Mouse (Mus musculus) heart, adult 2 months (tissue): ENCODE data around the gene Ms4a18. TPM values are rescaled to one million over a fixed set of nuclear protein-coding genes. Genes with fewer than 3 reads are reported as not detected.

Experiments
- DNase-seq, 2 experiments: peaks; one replicate each; pipeline ENCODE4 v3.0.0; 2021
- H3K27ac ChIP-seq: fragments of 200-600 bp; 2 replicates; pipeline ENCODE4 v1.8.1; 2022
- H3K27me3 ChIP-seq: fragments of 200-500 bp; 2 replicates; pipeline ENCODE4 v1.6.1; 2012; ENCODE audit warnings: mild to moderate bottlenecking, low read length, inconsistent platforms, mixed read lengths; ENCODE audit not compliant: control insufficient read depth, insufficient read depth
- H3K36me3 ChIP-seq: fragments of 200-500 bp; 2 replicates; pipeline ENCODE4 v1.6.1; 2012; ENCODE audit warnings: low read length, inconsistent platforms; ENCODE audit not compliant: control insufficient read depth, insufficient read depth
- H3K4me1 ChIP-seq: fragments of 200-500 bp; 2 replicates; pipeline ENCODE4 v1.6.1; 2011; ENCODE audit warnings: low read length; ENCODE audit not compliant: control insufficient read depth, insufficient read depth
- H3K4me3 ChIP-seq: fragments of 200-600 bp; 2 replicates; pipeline ENCODE4 v1.8.1; 2022
- H3K79me2 ChIP-seq: fragments of 200-500 bp; replicated peaks from 2 replicates; pipeline ENCODE4 v1.6.1; 2012; ENCODE audit warnings: mild to moderate bottlenecking, inconsistent platforms, low read length, moderate library complexity, mixed read lengths; ENCODE audit not compliant: control insufficient read depth, insufficient read depth
- H3K9ac ChIP-seq: fragments of 200-500 bp; 2 replicates; pipeline ENCODE4 v1.6.1; 2012; ENCODE audit warnings: low read depth, mild to moderate bottlenecking, control low read depth, inconsistent platforms, low read length, mixed read lengths
- CTCF ChIP-seq: fragments of 200-600 bp; IDR thresholded peaks from 2 replicates; pipeline ENCODE4 v1.8.1; 2022; ENCODE audit warnings: antibody characterized with exemption, mild to moderate bottlenecking, moderate library complexity
- EP300 ChIP-seq: fragments of 200-500 bp; IDR thresholded peaks from 2 replicates; pipeline ENCODE4 v1.6.1; 2011; ENCODE audit warnings: low read depth, low read length, control low read depth; ENCODE audit not compliant: insufficient read depth
- POLR2A ChIP-seq: fragments of 200-500 bp; IDR thresholded peaks from 2 replicates; pipeline ENCODE4 v1.6.1; 2011; ENCODE audit warnings: mild to moderate bottlenecking, low read depth, low read length, control low read depth; ENCODE audit not compliant: insufficient read depth
- WGBS: fragments of 180-500 bp; shearing (Covaris S2); methylation state at CpG from one replicate; pipeline ENCODE4 v1.1.7; 2018; 5-methylcytosine and 5-hydroxymethylcytosine counted together
- intact Hi-C: fragments of 180-260 bp; cut with DNase I; formaldehyde crosslinking; loops from one replicate; pipeline ENCODE4 v1.15.1; 2025
- polyA plus RNA-seq: library from polyadenylated mRNA; depleted of rRNA; stranded (reverse); fragments of >200 nt; gene quantifications from 2 replicates; pipeline ENCODE4 v1.2.3, GENCODE M21; 2012
- total RNA-seq, 2 experiments: library from RNA; stranded (reverse); gene quantifications; 2 replicates each; pipeline ENCODE4 v1.2.3; 2021

Gene Ms4a18
- total and polyA plus RNA-seq, 3 experiments, result not detected

DNA sequence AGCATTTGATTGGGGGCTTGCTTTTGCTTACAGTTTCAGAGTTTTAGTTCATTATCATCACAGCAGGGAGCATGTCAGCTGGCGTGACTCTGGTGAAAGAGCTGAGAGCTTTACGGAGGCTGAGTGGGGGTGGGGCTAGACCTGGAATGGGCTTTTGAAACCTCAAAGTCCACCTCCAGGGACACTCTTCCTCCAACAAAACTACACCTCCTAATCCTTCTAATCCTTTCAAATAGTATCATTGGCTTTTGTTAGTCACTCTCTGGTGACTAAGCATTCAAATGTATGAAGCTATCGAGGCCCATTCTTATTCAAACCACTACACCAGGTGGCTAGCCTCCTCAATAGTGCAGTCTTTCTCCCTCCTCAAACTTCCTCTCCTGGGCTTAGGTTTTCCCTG, 45.2 kb downstream of the Ms4a18 start:
- H3K27me3 ChIP-seq, result no peaks in the 10 kb centered on the region
- TF ChIP-seq POLR2A (no peak), EP300 (no peak), CTCF (no peak)
- no peaks in the 10 kb centered on the region for H3K4me1 ChIP-seq
- no peak overlapping the region for H3K27ac ChIP-seq
- H3K36me3 ChIP-seq, result no peaks in the 10 kb centered on the region
- WGBS, result 81% methylated on average over 3 of the region's 3 CpGs
- intact Hi-C loops, result no loop called here
- DNase-seq, result no peak
- H3K79me2 ChIP-seq, result no peaks in the 10 kb centered on the region
- H3K4me3 ChIP-seq, result no peak overlapping the region
- H3K9ac ChIP-seq, result no peak overlapping the region

DNA sequence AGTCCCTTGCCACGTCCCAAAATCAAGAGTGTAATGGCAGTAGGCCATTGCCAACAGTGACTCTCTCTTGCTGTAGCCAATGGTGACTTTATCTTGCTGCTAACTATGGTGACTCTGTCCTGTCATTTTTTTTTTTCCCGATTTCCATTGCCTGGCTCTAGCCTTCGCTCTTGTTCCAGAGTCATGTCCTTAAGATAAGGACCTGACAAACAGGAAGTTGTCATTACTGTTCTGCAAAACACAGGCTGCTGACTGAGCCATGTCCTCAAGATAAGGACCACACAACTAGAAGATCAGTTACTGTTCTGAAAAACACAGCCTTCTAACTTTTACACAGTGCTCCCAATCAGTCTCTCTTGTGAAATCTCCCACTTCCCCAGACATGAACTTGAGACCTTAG, 47.4 kb downstream of the Ms4a18 start:
- DNase-seq, result no peak
- no peaks in the 10 kb centered on the region for H3K36me3 ChIP-seq
- no peak overlapping the region for H3K9ac ChIP-seq
- no peaks in the 10 kb centered on the region for H3K4me1 ChIP-seq
- no peak overlapping the region for H3K27ac ChIP-seq
- H3K27me3 ChIP-seq, result no peaks in the 10 kb centered on the region
- intact Hi-C loops, result no loop called here
- no peak overlapping the region for H3K4me3 ChIP-seq
- 12% methylated on average over 3 of the region's 3 CpGs for WGBS
- no peaks in the 10 kb centered on the region for H3K79me2 ChIP-seq
- no peak for TF ChIP-seq CTCF
- no peak for TF ChIP-seq POLR2A
- TF ChIP-seq EP300, result no peak

- no peak for DNase-seq
- Histone ChIP-seq H3K4me3 (no peak overlapping the region), H3K36me3 (no peaks in the 10 kb centered on the region), H3K9ac (no peak overlapping the region), H3K27ac (no peak overlapping the region), H3K27me3 (no peaks in the 10 kb centered on the region), H3K79me2 (no peaks in the 10 kb centered on the region), H3K4me1 (no peaks in the 10 kb centered on the region)
- WGBS, result 83% methylated on average over 7 of the region's 7 CpGs
- TF ChIP-seq CTCF (no peak), POLR2A (no peak), EP300 (no peak)
- intact Hi-C loops, result no loop called here
Measured at GRCm38 (mm10) chr19:10968578-10968977, 49.3 kb downstream of the Ms4a18 start.

- Histone ChIP-seq H3K27ac (no peak overlapping the region), H3K4me1 (no peaks in the 10 kb centered on the region), H3K27me3 (no peaks in the 10 kb centered on the region), H3K4me3 (no peak overlapping the region), H3K36me3 (no peaks in the 10 kb centered on the region), H3K9ac (no peak overlapping the region), H3K79me2 (no peaks in the 10 kb centered on the region)
- 72% methylated on average over 7 of the region's 7 CpGs for WGBS
- intact Hi-C loops, result no loop called here
- no peak for DNase-seq
- TF ChIP-seq CTCF, result no peak
- no peak for TF ChIP-seq POLR2A
Measured at GRCm38 (mm10) chr19:10965721-10966120, 52.1 kb downstream of the Ms4a18 start.

DNA sequence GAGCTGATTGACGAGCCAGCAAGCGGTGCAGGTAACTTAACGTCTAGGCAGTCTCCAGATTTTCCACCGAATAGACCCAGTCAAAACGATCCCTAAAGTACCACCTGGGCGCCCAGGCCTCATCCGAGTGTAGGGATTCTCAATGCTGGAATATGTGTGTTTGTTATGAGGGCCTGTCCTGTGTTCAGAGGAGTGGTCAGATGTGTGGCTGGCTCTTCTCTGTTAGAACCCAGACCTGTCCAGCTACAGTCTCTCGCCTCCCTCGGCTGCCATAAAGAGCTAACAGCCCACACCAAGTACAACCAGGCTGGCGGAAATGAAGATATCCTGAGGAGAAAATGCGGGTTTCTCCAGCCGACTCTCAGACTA, 57.9 kb downstream of the Ms4a18 start:
- DNase-seq, result no peak
- no peak overlapping the region for H3K9ac ChIP-seq
- no peaks in the 10 kb centered on the region for H3K36me3 ChIP-seq
- no peaks in the 10 kb centered on the region for H3K27me3 ChIP-seq
- H3K4me1 ChIP-seq, result no peaks in the 10 kb centered on the region
- no peak overlapping the region for H3K27ac ChIP-seq
- WGBS, result 42% methylated on average over 12 of the region's 12 CpGs
- TF ChIP-seq POLR2A (no peak), EP300 (no peak), CTCF (no peak)
- H3K79me2 ChIP-seq, result no peaks in the 10 kb centered on the region
- H3K4me3 ChIP-seq, result no peak overlapping the region
- intact Hi-C loops, result loop anchor here (2.0 to 5.0 kb wide), 4 partner anchors 51 to 295 kb away; partner anchors contain the start of gene Cd6

DNA sequence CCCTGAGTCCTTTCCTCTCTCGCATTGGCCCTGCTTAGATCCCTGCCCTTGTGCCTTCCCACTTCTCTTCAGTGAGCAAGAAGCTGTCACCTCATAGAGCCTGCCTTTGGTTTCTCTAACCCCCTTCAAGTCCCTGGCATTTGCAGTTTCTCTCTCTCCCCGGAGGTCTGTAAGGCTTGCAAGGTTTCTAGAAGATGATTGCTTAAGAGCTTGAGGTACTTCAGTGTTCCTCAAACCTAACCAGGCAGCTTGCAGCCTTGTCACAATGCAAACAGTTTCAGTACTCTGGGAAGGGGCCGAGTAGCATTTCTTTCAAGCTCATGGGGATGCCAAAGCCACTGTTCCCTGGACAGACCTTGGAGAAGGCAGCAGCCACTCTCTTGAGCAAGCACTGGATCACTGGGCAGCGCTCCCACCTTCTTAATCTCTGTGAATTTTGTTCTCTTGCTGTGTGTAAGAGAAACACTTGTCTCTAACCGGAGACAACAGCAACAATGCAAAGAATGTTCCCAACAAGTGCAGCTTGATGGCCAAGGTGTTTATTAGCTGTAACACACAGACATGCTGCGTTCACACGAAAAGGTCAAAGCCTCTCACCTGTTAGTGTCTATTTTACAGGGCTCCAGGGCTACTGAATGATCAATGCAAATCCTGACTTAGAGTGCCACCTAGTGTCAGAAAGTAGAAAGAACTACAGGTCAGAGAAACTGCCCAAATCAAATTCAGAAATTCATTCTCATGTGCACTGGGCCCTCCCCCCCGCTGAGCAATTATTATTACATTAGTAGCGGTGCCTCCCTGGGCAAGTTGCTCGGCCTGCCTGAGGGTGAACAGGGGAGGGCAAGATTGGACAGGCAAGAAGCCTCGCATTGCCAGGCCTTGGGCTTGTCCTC, 58.5 kb downstream of the Ms4a18 start:
- H3K36me3 ChIP-seq, result no peaks in the 10 kb centered on the region
- H3K4me3 ChIP-seq, result no peak overlapping the region
- H3K27ac ChIP-seq, result no peak overlapping the region
- TF ChIP-seq POLR2A, result no peak
- peak; percentile 88 for TF ChIP-seq CTCF
- 0 out of 2 replicates have a peak, but pooled peaks have one; percentile 24 for TF ChIP-seq EP300
- H3K4me1 ChIP-seq, result no peaks in the 10 kb centered on the region
- no peak for DNase-seq
- 27% methylated on average over 11 of the region's 11 CpGs for WGBS
- no peak overlapping the region for H3K9ac ChIP-seq
- no peaks in the 10 kb centered on the region for H3K27me3 ChIP-seq
- intact Hi-C loops, result loop anchor here (2.0 to 5.0 kb wide), 4 partner anchors 51 to 295 kb away; partner anchors contain the start of gene Cd6
- H3K79me2 ChIP-seq, result no peaks in the 10 kb centered on the region
